Mouse (Mus musculus): ENCODE measurements at regions not wholly inside any gene's neighbourhood (a gene's known extent, or its start where the extent isn't known, plus 50 kb on each side); places are given as distances from the start of the nearest gene placed in this dataset.

DNA sequence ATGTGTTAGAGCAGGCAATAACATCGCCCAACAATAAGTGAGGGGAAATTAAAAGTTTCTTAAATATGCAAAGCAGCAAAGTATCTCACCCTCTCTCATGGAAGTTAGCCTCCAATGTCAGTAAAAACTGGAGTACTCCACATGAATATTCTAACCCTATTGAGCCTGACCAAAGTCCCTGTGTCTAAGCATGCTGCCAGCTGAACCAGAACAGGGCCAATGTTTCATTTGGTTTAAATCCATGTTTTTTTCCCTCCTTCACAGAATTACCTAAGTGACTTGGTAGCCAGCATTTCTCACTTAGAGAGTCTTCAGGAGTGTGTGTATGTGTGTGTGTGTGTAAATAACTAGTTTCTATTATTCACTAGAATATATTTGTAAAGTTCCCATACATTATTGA, 161.4 kb upstream of the Adra1b start:
- DNase-seq (ENCODE audit: low spot score) (no peak), ATAC-seq (no peak)
- WGBS, result 85% methylated on average over 1 of the region's 1 CpGs
- Histone ChIP-seq H3K9ac (replicated peaks; ENCODE audit: low read depth) (no peak overlapping the region), H3K4me2 (replicated peaks; ENCODE audit: low read depth, low read length) (no peak overlapping the region), H3K36me3 (ENCODE audit: insufficient read depth, low read length) (no peaks in the 10 kb centered on the region), H3K27ac (ENCODE audit: low read length) (no peak overlapping the region), H3K4me1 (ENCODE audit: insufficient read depth, low read depth, low read length) (no peaks in the 10 kb centered on the region), H3K27me3 (replicated peaks; ENCODE audit: insufficient read depth, low read length) (no peaks in the 10 kb centered on the region), H3K4me3 (ENCODE audit: low read depth, low read length) (no peak overlapping the region), H3K9me3 (ENCODE audit: low read length) (no peaks in the 10 kb centered on the region)
- TF ChIP-seq EP300 (IDR thresholded peaks at IDR 0.05) (no peak), CTCF (IDR thresholded peaks at IDR 0.05) (no peak)

- Histone ChIP-seq H3K4me3 (ENCODE audit: low read depth, low read length) (no peak overlapping the region), H3K27ac (ENCODE audit: low read length) (no peak overlapping the region), H3K36me3 (ENCODE audit: insufficient read depth, low read length) (no peaks in the 10 kb centered on the region), H3K9me3 (ENCODE audit: low read length) (no peaks in the 10 kb centered on the region), H3K9ac (replicated peaks; ENCODE audit: low read depth) (no peak overlapping the region), H3K27me3 (replicated peaks; ENCODE audit: insufficient read depth, low read length) (no peaks in the 10 kb centered on the region), H3K4me2 (replicated peaks; ENCODE audit: low read depth, low read length) (no peak overlapping the region), H3K4me1 (ENCODE audit: insufficient read depth, low read depth, low read length) (no peaks in the 10 kb centered on the region)
- 76% methylated on average over 2 of the region's 2 CpGs for WGBS
- ATAC-seq, result no peak
- no peak for DNase-seq (ENCODE audit: low spot score)
- TF ChIP-seq CTCF (IDR thresholded peaks at IDR 0.05), result no peak
- no peak for TF ChIP-seq EP300 (IDR thresholded peaks at IDR 0.05)
These were observed 165.2 kb upstream of the Adra1b start for GRCm38 (mm10) chr11:44066176-44066575.

DNA sequence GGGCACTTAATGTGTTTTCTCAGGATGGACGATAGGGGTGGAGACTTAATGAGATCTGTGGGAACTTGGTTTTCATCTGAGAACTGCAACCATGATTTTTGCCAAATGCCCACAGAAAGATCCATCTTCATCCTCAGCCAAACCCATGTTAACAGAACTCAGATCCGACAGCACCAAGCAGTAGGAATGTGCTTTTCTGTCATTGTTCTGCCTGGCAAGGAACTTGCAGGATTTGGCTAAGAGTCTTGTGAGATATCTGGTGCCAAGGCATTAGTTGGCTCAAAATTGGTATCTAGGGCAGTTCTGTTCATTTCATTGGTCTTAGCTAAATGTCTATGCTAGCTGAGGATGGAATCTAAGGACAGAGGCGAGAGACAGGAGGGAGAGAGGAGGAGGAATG, 182.7 kb upstream of the Adra1b start:
- Histone ChIP-seq H3K4me1 (ENCODE audit: insufficient read depth, low read depth, low read length) (no peaks in the 10 kb centered on the region), H3K4me2 (replicated peaks; ENCODE audit: low read depth, low read length) (no peak overlapping the region), H3K9ac (replicated peaks; ENCODE audit: low read depth) (no peak overlapping the region), H3K27ac (ENCODE audit: low read length) (no peak overlapping the region), H3K36me3 (ENCODE audit: insufficient read depth, low read length) (no peaks in the 10 kb centered on the region), H3K9me3 (ENCODE audit: low read length) (no peaks in the 10 kb centered on the region), H3K27me3 (replicated peaks; ENCODE audit: insufficient read depth, low read length) (no peaks in the 10 kb centered on the region), H3K4me3 (ENCODE audit: low read depth, low read length) (no peak overlapping the region)
- WGBS, result 58% methylated on average over 3 of the region's 3 CpGs
- no peak for TF ChIP-seq EP300 (IDR thresholded peaks at IDR 0.05)
- TF ChIP-seq CTCF (IDR thresholded peaks at IDR 0.05), result no peak
- no peak for DNase-seq (ENCODE audit: low spot score)
- no peak for ATAC-seq

- Histone ChIP-seq H3K4me1 (ENCODE audit: insufficient read depth, low read depth, low read length) (no peaks in the 10 kb centered on the region), H3K4me3 (ENCODE audit: low read depth, low read length) (no peak overlapping the region), H3K27me3 (replicated peaks; ENCODE audit: insufficient read depth, low read length) (no peaks in the 10 kb centered on the region), H3K36me3 (ENCODE audit: insufficient read depth, low read length) (no peaks in the 10 kb centered on the region), H3K9me3 (ENCODE audit: low read length) (no peaks in the 10 kb centered on the region), H3K9ac (replicated peaks; ENCODE audit: low read depth) (no peak overlapping the region), H3K27ac (ENCODE audit: low read length) (no peak overlapping the region), H3K4me2 (replicated peaks; ENCODE audit: low read depth, low read length) (no peak overlapping the region)
- WGBS, result 34% methylated on average over 2 of the region's 2 CpGs
- TF ChIP-seq CTCF (IDR thresholded peaks at IDR 0.05), result peak; percentile 52
- no peak for TF ChIP-seq EP300 (IDR thresholded peaks at IDR 0.05)
- DNase-seq (ENCODE audit: low spot score) (no peak), ATAC-seq (no peak)
These were observed 185.9 kb upstream of the Adra1b start for GRCm38 (mm10) chr11:44086951-44087350.

GRCm38 (mm10) chr11:44089514-44089913, 188.5 kb upstream of the Adra1b start:
- WGBS, result 84% methylated on average over 9 of the region's 9 CpGs
- no peak for ATAC-seq
- TF ChIP-seq EP300 (IDR thresholded peaks at IDR 0.05), result no peak
- no peak for TF ChIP-seq CTCF (IDR thresholded peaks at IDR 0.05)

DNA sequence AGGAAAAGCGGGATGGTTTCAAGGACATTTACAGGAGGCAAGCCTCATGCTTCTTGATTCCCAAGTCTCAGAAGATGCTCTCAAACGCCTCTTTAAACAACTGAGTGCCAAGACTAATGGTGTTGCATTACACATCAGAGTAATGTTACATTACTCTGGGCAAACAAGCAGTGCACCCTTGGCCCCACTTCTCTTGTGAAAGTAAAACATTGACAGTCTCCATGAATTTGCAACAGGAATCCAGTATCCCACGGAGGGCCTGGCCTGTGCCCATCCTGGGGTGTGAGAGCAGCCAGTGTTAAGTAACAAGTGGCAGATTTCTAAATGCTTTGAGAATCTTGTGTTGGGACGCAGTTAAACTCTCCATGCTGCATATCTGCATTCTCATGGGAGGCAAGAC, 194.3 kb upstream of the Adra1b start:
- WGBS, result 36% methylated on average over 4 of the region's 4 CpGs
- Histone ChIP-seq H3K4me1 (ENCODE audit: insufficient read depth, low read depth, low read length) (no peaks in the 10 kb centered on the region), H3K4me3 (ENCODE audit: low read depth, low read length) (no peak overlapping the region), H3K4me2 (replicated peaks; ENCODE audit: low read depth, low read length) (no peak overlapping the region), H3K36me3 (ENCODE audit: insufficient read depth, low read length) (no peaks in the 10 kb centered on the region), H3K9ac (replicated peaks; ENCODE audit: low read depth) (no peak overlapping the region), H3K27ac (ENCODE audit: low read length) (no peak overlapping the region), H3K9me3 (ENCODE audit: low read length) (no peaks in the 10 kb centered on the region), H3K27me3 (replicated peaks; ENCODE audit: insufficient read depth, low read length) (no peaks in the 10 kb centered on the region)
- TF ChIP-seq EP300 (IDR thresholded peaks at IDR 0.05) (no peak), CTCF (IDR thresholded peaks at IDR 0.05) (no peak)
- peak; percentile 15 for DNase-seq (ENCODE audit: low spot score)
- ATAC-seq, result no peak

More at GRCm38 (mm10) chr11:44089514-44089913, 188.5 kb upstream of the Adra1b start:
- H3K9ac ChIP-seq (replicated peaks; ENCODE audit: low read depth), result no peak overlapping the region
- no peaks in the 10 kb centered on the region for H3K36me3 ChIP-seq (ENCODE audit: insufficient read depth, low read length)
- no peaks in the 10 kb centered on the region for H3K9me3 ChIP-seq (ENCODE audit: low read length)
- H3K27ac ChIP-seq (ENCODE audit: low read length), result no peak overlapping the region
- no peak for DNase-seq (ENCODE audit: low spot score)
- no peaks in the 10 kb centered on the region for H3K4me1 ChIP-seq (ENCODE audit: insufficient read depth, low read depth, low read length)
- H3K4me2 ChIP-seq (replicated peaks; ENCODE audit: low read depth, low read length), result no peak overlapping the region
- H3K4me3 ChIP-seq (ENCODE audit: low read depth, low read length), result no peak overlapping the region
- no peaks in the 10 kb centered on the region for H3K27me3 ChIP-seq (replicated peaks; ENCODE audit: insufficient read depth, low read length)

DNA sequence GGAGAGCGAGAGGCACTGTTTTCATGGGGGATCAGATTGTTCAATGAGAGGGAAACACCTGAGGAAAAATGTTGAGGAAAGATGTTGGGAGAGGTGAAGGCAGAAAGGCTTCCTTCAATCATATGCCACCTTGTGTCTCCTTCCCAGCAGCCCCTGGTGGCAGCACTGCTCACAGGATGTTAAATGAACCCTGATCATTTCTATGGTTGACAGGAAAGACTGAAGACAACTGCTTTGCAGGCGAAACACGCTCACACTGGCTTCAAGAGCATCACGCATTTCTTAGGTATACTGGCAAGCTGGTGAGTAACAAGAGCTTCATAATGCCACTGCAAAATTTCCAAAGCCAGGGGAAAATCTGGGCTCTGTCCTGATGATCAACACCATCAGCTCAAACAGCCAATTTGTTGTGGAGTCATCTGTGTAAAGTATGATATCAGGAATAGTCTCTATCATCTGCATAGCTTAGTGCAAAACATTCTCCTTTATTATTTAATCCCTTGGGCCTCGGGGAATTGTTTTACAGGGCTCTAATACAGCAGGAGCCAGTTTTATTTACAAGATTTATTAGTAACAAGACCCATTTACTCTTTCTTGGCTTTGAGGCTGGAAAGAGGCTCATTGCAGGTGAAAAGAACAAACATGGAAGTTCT, 202.3 kb upstream of the Adra1b start:
- ATAC-seq, result no peak
- whole genome bisulfite sequencing, result 69% methylated on average over 5 of the region's 5 CpGs
- no peaks in the 10 kb centered on the region for H3K4me1 ChIP-seq (ENCODE audit: insufficient read depth, low read depth, low read length)

More for the DNA sequence above, 202.3 kb upstream of the Adra1b start:
- no peak for DNase-seq (ENCODE audit: low spot score)
- Histone ChIP-seq H3K4me2 (replicated peaks; ENCODE audit: low read depth, low read length) (no peak overlapping the region), H3K27ac (ENCODE audit: low read length) (no peak overlapping the region), H3K4me3 (ENCODE audit: low read depth, low read length) (no peak overlapping the region), H3K9ac (replicated peaks; ENCODE audit: low read depth) (no peak overlapping the region), H3K27me3 (replicated peaks; ENCODE audit: insufficient read depth, low read length) (no peaks in the 10 kb centered on the region), H3K9me3 (ENCODE audit: low read length) (no peaks in the 10 kb centered on the region), H3K36me3 (ENCODE audit: insufficient read depth, low read length) (no peaks in the 10 kb centered on the region)
- TF ChIP-seq CTCF (IDR thresholded peaks at IDR 0.05), result no peak

Measured in lung, postnatal 0 days (tissue).